Mouse (Mus musculus) sigmoid colon, adult 10 weeks (tissue): ENCODE results near the gene Marcksl1. TPM values are rescaled to one million over a fixed set of nuclear protein-coding genes. Genes with fewer than 3 reads are reported as not detected.

ENCODE experiments used
- polyA plus RNA-seq: library from polyadenylated mRNA; stranded (reverse); fragments of 350-450 nt; fragmentation: Illumina TruSeq; extraction: RNeasy Lipid Tissue Mini Kit (QIAGEN cat#74804); gene quantifications from one replicate; pipeline ENCODE4 v1.2.3, GENCODE M21; 2014; ENCODE audit warnings: low read depth, low replicate concordance

The Marcksl1 gene
- polyA plus RNA-seq: 15.8 TPM

DNA sequence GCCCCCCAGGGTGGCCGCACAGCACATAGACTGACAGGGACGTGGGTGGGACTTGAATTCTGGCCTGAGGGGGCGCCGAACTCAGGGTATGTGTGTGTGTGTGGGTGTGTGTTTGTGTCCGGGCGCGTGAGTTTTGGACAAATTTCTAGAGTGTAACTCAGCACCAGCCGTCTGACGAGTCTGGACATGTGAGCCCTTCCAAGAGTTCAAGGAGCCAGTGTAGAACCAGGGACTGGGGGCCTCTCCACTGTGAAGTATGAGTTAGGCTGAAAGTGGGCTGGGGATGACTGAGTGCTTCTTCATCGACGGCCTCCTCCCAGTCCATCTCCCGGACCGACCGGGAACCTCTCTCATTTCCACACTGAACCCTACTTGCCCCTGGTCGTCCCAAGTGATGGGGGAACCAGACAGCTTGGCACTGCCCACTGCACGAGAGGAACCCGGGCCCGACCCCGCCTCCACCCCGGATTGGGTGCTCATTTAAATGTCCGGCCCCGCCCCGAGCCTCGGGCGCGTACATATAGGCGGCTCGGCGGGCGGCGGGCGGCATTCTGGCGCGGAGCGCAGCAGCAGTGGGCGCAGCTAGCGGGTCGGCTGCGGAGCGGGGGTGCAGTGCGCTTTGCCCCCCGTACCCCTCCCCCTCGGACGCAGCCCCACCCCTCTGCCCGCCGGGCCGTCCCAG, at the start of gene Marcksl1:
Gene Marcksl1 (plus strand): TSS at position 496 of the 682 bp plus-strand sequence.

DNA sequence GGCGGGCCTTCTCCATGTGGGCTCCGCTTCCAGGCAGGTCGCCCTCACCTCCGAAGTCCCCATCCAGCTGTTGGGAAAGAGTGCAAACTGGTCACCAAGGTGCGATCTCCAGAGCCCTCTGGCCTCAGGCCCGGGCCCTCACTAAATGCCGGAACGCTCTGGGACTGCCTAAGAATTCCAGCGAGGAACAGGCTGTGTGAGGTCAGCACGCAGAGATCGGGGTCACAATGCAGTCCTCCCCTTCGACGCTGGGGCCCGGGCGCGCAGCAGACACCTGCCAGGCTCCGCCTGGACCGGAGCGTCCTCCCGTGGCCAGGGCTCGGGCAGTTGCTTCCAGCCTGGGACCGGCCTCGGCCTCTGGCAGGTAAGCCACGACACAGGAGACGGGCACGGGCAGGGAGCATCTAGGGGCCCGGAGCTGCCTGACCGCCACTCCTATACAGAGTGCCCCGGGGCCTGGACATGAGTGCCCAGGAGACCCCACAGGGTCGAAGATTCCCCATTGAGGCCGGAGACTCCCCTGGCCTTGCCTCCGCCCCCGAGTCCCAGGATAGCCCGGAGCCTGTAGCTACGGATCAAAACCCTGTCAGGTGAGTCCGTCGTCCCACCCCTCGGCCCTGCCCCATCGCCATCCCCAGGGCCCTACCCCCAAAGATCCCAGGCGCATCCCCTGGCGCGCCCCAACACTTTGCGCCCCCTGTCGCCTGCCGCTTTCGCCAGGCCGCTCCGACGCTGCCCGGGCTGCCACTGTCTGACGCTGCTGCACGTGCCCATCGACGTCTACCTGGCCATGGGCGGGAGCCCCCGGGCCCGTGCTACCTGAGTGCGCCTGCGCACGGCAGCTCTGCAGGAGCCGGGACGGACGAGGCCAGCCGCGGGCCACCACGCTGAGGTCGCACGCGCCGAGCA, 22.2 kb upstream of the Marcksl1 start, which contains the start of the genes Tssk3 and Fam229a:
Gene Tssk3 (minus strand): TSS at position 51 of the 909 bp plus-strand sequence.
Gene Fam229a (plus strand): TSS at position 219 of the 909 bp plus-strand sequence.

DNA sequence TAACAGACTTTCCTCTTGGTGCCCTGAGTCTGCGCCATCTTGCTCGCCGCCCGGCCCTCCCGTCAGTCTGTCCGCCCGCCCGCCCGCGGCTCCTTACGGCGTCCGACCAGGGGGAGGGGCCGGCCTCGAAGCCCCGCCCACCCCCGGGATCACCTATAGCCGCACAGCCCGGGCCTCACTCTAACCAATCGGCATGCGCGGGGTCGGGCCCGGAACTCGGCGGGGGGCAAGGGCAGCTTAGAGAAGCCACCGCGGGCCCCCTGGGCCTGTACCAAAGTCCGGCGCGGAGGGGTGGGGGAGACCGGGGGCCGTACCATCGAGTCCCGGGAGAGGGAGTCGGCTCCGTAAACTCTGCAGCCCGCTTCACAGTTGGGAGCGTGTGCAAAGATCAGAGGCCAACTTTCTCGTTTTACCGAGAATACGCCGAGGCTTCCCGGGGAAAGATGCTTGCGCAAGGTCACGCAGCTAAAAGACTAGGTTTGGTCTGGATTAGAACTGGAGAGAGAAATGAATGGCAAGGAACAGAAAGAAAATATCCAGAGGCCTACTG, 29.3 kb downstream of the Marcksl1 start, which contains the start of gene Hdac1:
Gene Hdac1 (minus strand): TSS at position 122 of the 550 bp plus-strand sequence.

Other genes with a start within 250 kb of the Marcksl1 start
- 2.7 TPM for gene Sync, start 226.0 kb upstream of the Marcksl1 start, polyA plus RNA-seq
- gene Rbbp4, start 178.2 kb upstream of the Marcksl1 start, polyA plus RNA-seq: 146 TPM
- gene Zbtb8os, start 177.9 kb upstream of the Marcksl1 start, polyA plus RNA-seq: 137 TPM
- gene Zbtb8a, start 135.5 kb upstream of the Marcksl1 start, polyA plus RNA-seq: 4.0 TPM
- gene Zbtb8b, start 72.7 kb upstream of the Marcksl1 start, polyA plus RNA-seq: not detected
- 20.9 TPM for gene Bsdc1, start 52.0 kb upstream of the Marcksl1 start, polyA plus RNA-seq
- gene Tssk3, start 22.6 kb upstream of the Marcksl1 start, polyA plus RNA-seq: not detected
- not detected for gene Fam229a, start 22.4 kb upstream of the Marcksl1 start, polyA plus RNA-seq
- gene Hdac1, start 29.1 kb downstream of the Marcksl1 start, polyA plus RNA-seq: 77.8 TPM
- 0.28 TPM for gene Lck, start 60.1 kb downstream of the Marcksl1 start, polyA plus RNA-seq
- gene Fam167b, start 65.0 kb downstream of the Marcksl1 start, polyA plus RNA-seq: not detected
- gene Eif3i, start 87.1 kb downstream of the Marcksl1 start, polyA plus RNA-seq: 24.2 TPM
- gene Tmem234, start 87.1 kb downstream of the Marcksl1 start, polyA plus RNA-seq: 65.5 TPM
- gene Dcdc2b, start 100.7 kb downstream of the Marcksl1 start, polyA plus RNA-seq: not detected
- 10.8 TPM for gene Iqcc, start 105.5 kb downstream of the Marcksl1 start, polyA plus RNA-seq
- 4.7 TPM for gene Ccdc28b, start 110.4 kb downstream of the Marcksl1 start, polyA plus RNA-seq
- gene Txlna, start 127.5 kb downstream of the Marcksl1 start, polyA plus RNA-seq: 14.2 TPM
- 35.6 TPM for gene Kpna6, start 159.2 kb downstream of the Marcksl1 start, polyA plus RNA-seq
- 1.3 TPM for gene Tmem39b, start 183.3 kb downstream of the Marcksl1 start, polyA plus RNA-seq
- 149 TPM for gene Khdrbs1, start 228.7 kb downstream of the Marcksl1 start, polyA plus RNA-seq